Mouse (Mus musculus): ENCODE data around the gene Dhx15. TPM values are rescaled to one million over a fixed set of nuclear protein-coding genes. Genes with fewer than 3 reads are reported as not detected.
A peak's percentile ranks its signal among the peaks of the same experiment; 100 is the strongest.

Gene Dhx15
- polyA plus RNA-seq, 1 experiment from 2014 or later, result 39.3 TPM

GRCm38 (mm10) chr5:52168468-52168867 lies 21.8 kb downstream of the Dhx15 start:
- Histone ChIP-seq H3K27ac (ENCODE audit: low read depth) (no peak overlapping the region), H3K36me3 (replicated peaks; ENCODE audit: insufficient read depth, low read length) (peaks cover 61% of the 10 kb centered on the region), H3K4me1 (ENCODE audit: insufficient read depth) (no peaks in the 10 kb centered on the region), H3K9ac (replicated peaks) (no peak overlapping the region), H3K4me2 (ENCODE audit: low read depth, low read length) (no peak overlapping the region), H3K27me3 (ENCODE audit: insufficient read depth, low read length) (no peaks in the 10 kb centered on the region), H3K9me3 (ENCODE audit: low read length) (no peaks in the 10 kb centered on the region), H3K4me3 (ENCODE audit: low read depth, low read length) (no peak overlapping the region)
- DNase-seq, result no peak
- ATAC-seq, result no peak
- 26% methylated on average over 2 of the region's 2 CpGs for WGBS (ENCODE audit: insufficient replicate concordance)
- TF ChIP-seq CTCF (IDR thresholded peaks at IDR 0.05; ENCODE audit: low read depth) (no peak), EP300 (IDR thresholded peaks at IDR 0.05; ENCODE audit: low read depth) (no peak)

DNA sequence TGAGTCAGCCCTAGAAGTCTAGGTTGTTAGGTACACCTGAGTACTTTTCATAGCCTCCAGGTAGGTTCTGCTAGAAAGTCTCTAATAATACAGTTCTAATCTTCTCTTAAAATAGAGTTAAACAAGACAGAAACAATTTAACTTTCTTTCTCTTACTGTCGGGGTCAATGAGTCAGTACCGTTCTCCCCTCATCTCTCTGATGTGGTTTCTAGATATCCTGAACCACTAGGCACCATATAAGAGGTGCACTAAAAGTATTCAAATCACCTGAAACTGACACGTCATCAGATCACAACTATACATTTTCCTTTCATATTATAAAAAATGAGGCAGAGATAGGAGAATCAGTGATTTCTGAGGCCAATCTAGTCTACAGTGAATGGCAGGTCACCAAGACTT lies 41.2 kb downstream of the Dhx15 start:
- WGBS (ENCODE audit: insufficient replicate concordance), result 67% methylated on average over 3 of the region's 3 CpGs
- Histone ChIP-seq H3K4me3 (ENCODE audit: low read depth, low read length) (no peak overlapping the region), H3K4me1 (ENCODE audit: insufficient read depth) (peaks cover 9% of the 10 kb centered on the region; the same call in 1 of the 2 replicates), H3K4me2 (ENCODE audit: low read depth, low read length) (no peak overlapping the region), H3K27ac (ENCODE audit: low read depth) (no peak overlapping the region), H3K9me3 (ENCODE audit: low read length) (no peaks in the 10 kb centered on the region), H3K36me3 (replicated peaks; ENCODE audit: insufficient read depth, low read length) (peaks cover 30% of the 10 kb centered on the region), H3K27me3 (ENCODE audit: insufficient read depth, low read length) (no peaks in the 10 kb centered on the region), H3K9ac (replicated peaks) (no peak overlapping the region)
- ATAC-seq, result no peak
- no peak for DNase-seq
- TF ChIP-seq CTCF (IDR thresholded peaks at IDR 0.05; ENCODE audit: low read depth), result no peak

DNA sequence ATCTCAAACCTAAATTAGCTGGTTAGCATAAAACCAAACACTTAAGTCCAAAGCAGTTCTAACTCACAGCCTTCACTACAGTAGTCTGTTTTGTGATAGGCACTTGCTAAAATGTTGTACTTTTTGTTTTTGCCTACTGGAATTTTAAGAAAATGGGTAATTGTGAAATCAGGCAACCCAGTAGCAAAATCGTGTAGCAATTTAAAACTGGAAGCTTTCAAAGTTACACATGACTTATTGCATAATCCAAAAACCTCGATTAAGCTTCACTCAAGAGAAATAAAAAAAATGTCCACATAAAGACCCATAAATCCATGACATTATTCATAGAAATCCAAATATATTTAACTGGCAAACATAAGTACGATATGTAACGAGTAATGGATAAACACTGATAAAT lies 43.2 kb downstream of the Dhx15 start:
- DNase-seq, result no peak
- H3K27ac ChIP-seq (ENCODE audit: low read depth), result no peak overlapping the region
- H3K27me3 ChIP-seq (ENCODE audit: insufficient read depth, low read length), result no peaks in the 10 kb centered on the region
- no peak overlapping the region for H3K9ac ChIP-seq (replicated peaks)
- ATAC-seq, result no peak
- no peak for TF ChIP-seq CTCF (IDR thresholded peaks at IDR 0.05; ENCODE audit: low read depth)
- TF ChIP-seq EP300 (IDR thresholded peaks at IDR 0.05; ENCODE audit: low read depth), result no peak
- H3K4me1 ChIP-seq (ENCODE audit: insufficient read depth), result peaks cover 9% of the 10 kb centered on the region; the same call in 1 of the 2 replicates
- 61% methylated on average over 4 of the region's 4 CpGs for WGBS (ENCODE audit: insufficient replicate concordance)
- H3K4me2 ChIP-seq (ENCODE audit: low read depth, low read length), result no peak overlapping the region
- H3K9me3 ChIP-seq (ENCODE audit: low read length), result no peaks in the 10 kb centered on the region
- no peak overlapping the region for H3K4me3 ChIP-seq (ENCODE audit: low read depth, low read length)
- peaks cover 29% of the 10 kb centered on the region for H3K36me3 ChIP-seq (replicated peaks; ENCODE audit: insufficient read depth, low read length)

DNA sequence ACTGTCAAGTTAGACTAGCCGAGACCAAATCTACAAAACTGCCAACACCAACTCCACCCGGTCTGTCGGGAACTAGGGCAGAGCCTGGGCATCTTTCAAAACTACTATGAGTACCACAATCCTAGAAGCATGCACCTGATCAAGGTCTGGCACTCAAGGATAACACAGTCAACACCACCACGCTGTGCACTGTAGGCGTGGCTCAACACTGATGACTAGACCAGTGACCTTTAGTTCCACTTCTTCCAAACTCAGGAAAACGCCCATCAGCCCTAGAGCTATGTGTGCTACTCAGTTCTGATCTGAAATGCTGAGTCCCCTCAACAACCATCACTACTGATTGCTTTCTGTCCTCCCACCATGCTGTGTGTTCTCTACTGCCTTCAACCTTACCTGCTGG lies 44.6 kb downstream of the Dhx15 start:
- Histone ChIP-seq H3K27ac (ENCODE audit: low read depth) (no peak overlapping the region), H3K9me3 (ENCODE audit: low read length) (no peaks in the 10 kb centered on the region), H3K4me1 (ENCODE audit: insufficient read depth) (peaks cover 9% of the 10 kb centered on the region; the same call in 1 of the 2 replicates), H3K36me3 (replicated peaks; ENCODE audit: insufficient read depth, low read length) (peaks cover 20% of the 10 kb centered on the region), H3K9ac (replicated peaks) (no peak overlapping the region), H3K4me2 (ENCODE audit: low read depth, low read length) (no peak overlapping the region), H3K27me3 (ENCODE audit: insufficient read depth, low read length) (no peaks in the 10 kb centered on the region), H3K4me3 (ENCODE audit: low read depth, low read length) (no peak overlapping the region)
- DNase-seq (no peak), ATAC-seq (peak; percentile 72)
- 72% methylated on average over 6 of the region's 6 CpGs for WGBS (ENCODE audit: insufficient replicate concordance)
- no peak for TF ChIP-seq EP300 (IDR thresholded peaks at IDR 0.05; ENCODE audit: low read depth)
- no peak for TF ChIP-seq CTCF (IDR thresholded peaks at IDR 0.05; ENCODE audit: low read depth)

DNA sequence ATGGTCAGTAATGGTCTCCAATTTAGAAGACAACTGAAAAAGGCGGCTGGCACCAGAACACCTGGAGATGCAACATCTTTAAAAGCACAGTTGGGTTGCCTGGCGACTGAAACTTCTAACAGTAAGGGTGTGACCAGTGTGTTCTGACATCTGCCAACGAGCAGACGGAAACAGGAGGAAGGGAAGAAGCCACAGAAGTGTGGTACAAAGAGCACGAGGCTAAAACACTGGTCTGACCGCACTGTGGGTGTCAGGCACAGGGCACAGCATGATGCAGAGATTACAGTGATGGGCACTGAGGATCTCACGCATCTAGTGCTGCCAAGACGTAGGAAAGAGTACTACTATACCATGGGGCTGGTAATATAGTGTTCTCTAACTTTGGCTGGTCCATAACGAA lies 48.4 kb downstream of the Dhx15 start:
- no peak overlapping the region for H3K9ac ChIP-seq (replicated peaks)
- no peak for DNase-seq

GRCm38 (mm10) chr5:52138819-52139218 lies 51.5 kb downstream of the Dhx15 start:
- H3K36me3 ChIP-seq (replicated peaks; ENCODE audit: insufficient read depth, low read length), result peaks cover 9% of the 10 kb centered on the region; the same call in 1 of the 2 replicates
- H3K9me3 ChIP-seq (ENCODE audit: low read length), result no peaks in the 10 kb centered on the region
- H3K27ac ChIP-seq (ENCODE audit: low read depth), result no peak overlapping the region
- DNase-seq (no peak), ATAC-seq (peak; percentile 54; the same call in 1 of the 2 replicates)
- WGBS (ENCODE audit: insufficient replicate concordance), result 81% methylated on average over 6 of the region's 6 CpGs
- H3K4me2 ChIP-seq (ENCODE audit: low read depth, low read length), result no peak overlapping the region
- no peak overlapping the region for H3K4me3 ChIP-seq (ENCODE audit: low read depth, low read length)
- H3K9ac ChIP-seq (replicated peaks), result no peak overlapping the region
- no peak for TF ChIP-seq CTCF (IDR thresholded peaks at IDR 0.05; ENCODE audit: low read depth)
- TF ChIP-seq EP300 (IDR thresholded peaks at IDR 0.05; ENCODE audit: low read depth), result no peak
- H3K4me1 ChIP-seq (ENCODE audit: insufficient read depth), result 0 out of 2 replicates have a peak, but pooled peaks cover 4% of the 10 kb centered on the region
- H3K27me3 ChIP-seq (ENCODE audit: insufficient read depth, low read length), result no peaks in the 10 kb centered on the region

More for the DNA sequence above, 48.4 kb downstream of the Dhx15 start:
- Histone ChIP-seq H3K9me3 (ENCODE audit: low read length) (no peaks in the 10 kb centered on the region), H3K27me3 (ENCODE audit: insufficient read depth, low read length) (no peaks in the 10 kb centered on the region), H3K4me3 (ENCODE audit: low read depth, low read length) (no peak overlapping the region), H3K4me2 (ENCODE audit: low read depth, low read length) (no peak overlapping the region), H3K4me1 (ENCODE audit: insufficient read depth) (peaks cover 8% of the 10 kb centered on the region; the same call in 1 of the 2 replicates), H3K27ac (ENCODE audit: low read depth) (no peak overlapping the region), H3K36me3 (replicated peaks; ENCODE audit: insufficient read depth, low read length) (peaks cover 15% of the 10 kb centered on the region)
- 55% methylated on average over 9 of the region's 9 CpGs for WGBS (ENCODE audit: insufficient replicate concordance)
- no peak for ATAC-seq
- TF ChIP-seq CTCF (IDR thresholded peaks at IDR 0.05; ENCODE audit: low read depth), result no peak
- TF ChIP-seq EP300 (IDR thresholded peaks at IDR 0.05; ENCODE audit: low read depth), result no peak

GRCm38 (mm10) chr5:52138134-52138533 lies 52.2 kb downstream of the Dhx15 start:
- ATAC-seq, result no peak
- DNase-seq, result no peak
- WGBS (ENCODE audit: insufficient replicate concordance), result 69% methylated on average over 11 of the region's 11 CpGs
- Histone ChIP-seq H3K27me3 (ENCODE audit: insufficient read depth, low read length) (no peaks in the 10 kb centered on the region), H3K36me3 (replicated peaks; ENCODE audit: insufficient read depth, low read length) (peaks cover 9% of the 10 kb centered on the region; the same call in 1 of the 2 replicates), H3K27ac (ENCODE audit: low read depth) (peak overlapping the region; percentile 34; the same call in 1 of the 2 replicates), H3K9me3 (ENCODE audit: low read length) (no peaks in the 10 kb centered on the region), H3K4me1 (ENCODE audit: insufficient read depth) (0 out of 2 replicates have a peak, but pooled peaks cover 4% of the 10 kb centered on the region), H3K4me3 (ENCODE audit: low read depth, low read length) (no peak overlapping the region), H3K4me2 (ENCODE audit: low read depth, low read length) (no peak overlapping the region), H3K9ac (replicated peaks) (no peak overlapping the region)
- TF ChIP-seq CTCF (IDR thresholded peaks at IDR 0.05; ENCODE audit: low read depth) (no peak), EP300 (IDR thresholded peaks at IDR 0.05; ENCODE audit: low read depth) (no peak)

Data from liver, postnatal 0 days (tissue).